Mouse (Mus musculus): ENCODE measurements around the gene Mup18.
"Not testable (repeated sequence)": the region's sequence is repeated elsewhere in the genome, so short reads cannot be mapped to it uniquely, and the experiment has no call there.

Gene Mup18

GRCm38 (mm10) chr4:61674036-61674435 is at the start of gene Mup18:
TSS of gene Mup18 (minus strand) at chr4:61674136.
- not testable (repeated sequence) for DNase-seq

GRCm38 (mm10) chr4:61714296-61714695 is 40.4 kb upstream of the Mup18 start:
- DNase-seq, result peak; percentile 38

Measured in kidney, adult 18-20 months (tissue).